Mouse (Mus musculus): ENCODE data around the gene BC004004. TPM values are rescaled to one million over a fixed set of nuclear protein-coding genes. Genes with fewer than 3 reads are reported as not detected.

Gene BC004004
- polyA plus RNA-seq, 1 experiment from 2014 or later, result 117 TPM

DNA sequence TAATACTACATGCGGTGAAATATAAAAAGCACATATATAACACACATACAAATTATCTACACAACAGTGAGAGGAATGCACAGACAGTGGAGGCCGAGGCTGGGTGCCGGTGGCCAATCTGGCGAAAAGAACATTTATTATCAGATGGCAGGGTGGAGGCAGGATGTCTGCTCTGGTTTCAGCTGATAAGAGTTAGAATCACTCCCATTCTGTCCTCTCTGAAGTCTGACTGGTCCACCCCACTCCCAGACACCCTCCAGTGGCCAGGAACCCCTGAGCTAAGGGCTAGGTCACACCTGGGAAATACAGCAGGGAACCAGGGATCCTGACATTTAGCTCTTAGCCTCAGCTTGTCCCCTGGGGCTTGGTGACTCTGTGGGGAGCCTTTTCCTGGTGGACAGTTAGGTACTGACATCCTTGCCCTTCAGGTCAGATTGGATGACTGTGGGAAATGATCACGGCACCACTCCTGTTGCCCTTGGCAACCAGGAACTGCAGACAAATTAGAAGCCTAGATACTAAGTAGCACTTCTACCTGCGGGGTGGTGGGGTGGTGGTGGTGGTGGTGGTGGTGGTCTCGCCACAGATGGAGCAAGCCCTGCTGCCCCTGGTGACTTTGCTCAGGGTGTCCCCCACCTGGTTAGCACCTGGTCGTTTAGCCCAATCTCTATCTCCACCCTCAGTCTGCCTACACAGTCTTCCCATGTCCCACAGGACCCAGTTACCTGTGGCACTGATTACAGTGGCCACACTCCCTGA, 51.5 kb downstream of the BC004004 start:
- no peak overlapping the region for H3K4me2 ChIP-seq (ENCODE audit: low read length)
- peaks cover 23% of the 10 kb centered on the region for H3K27me3 ChIP-seq (ENCODE audit: control insufficient read depth, insufficient read depth, low read length)
- no peaks in the 10 kb centered on the region for H3K36me3 ChIP-seq (ENCODE audit: control insufficient read depth, insufficient read depth, low read length)
- H3K27ac ChIP-seq (replicated peaks; ENCODE audit: low read depth, low read length), result no peak overlapping the region
- 60% methylated on average over 8 of the region's 8 CpGs for WGBS
- peaks cover 12% of the 10 kb centered on the region for H3K4me1 ChIP-seq (ENCODE audit: control insufficient read depth, insufficient read depth, low read length)
- no peak overlapping the region for H3K9ac ChIP-seq (replicated peaks; ENCODE audit: low read length)
- DNase-seq, result no peak
- no peak overlapping the region for H3K4me3 ChIP-seq (replicated peaks; ENCODE audit: low read depth, low read length)
- no peak for ATAC-seq (ENCODE audit: low FRiP score, low TSS enrichment)
- H3K9me3 ChIP-seq (ENCODE audit: control insufficient read depth, low read length), result no peaks in the 10 kb centered on the region

DNA sequence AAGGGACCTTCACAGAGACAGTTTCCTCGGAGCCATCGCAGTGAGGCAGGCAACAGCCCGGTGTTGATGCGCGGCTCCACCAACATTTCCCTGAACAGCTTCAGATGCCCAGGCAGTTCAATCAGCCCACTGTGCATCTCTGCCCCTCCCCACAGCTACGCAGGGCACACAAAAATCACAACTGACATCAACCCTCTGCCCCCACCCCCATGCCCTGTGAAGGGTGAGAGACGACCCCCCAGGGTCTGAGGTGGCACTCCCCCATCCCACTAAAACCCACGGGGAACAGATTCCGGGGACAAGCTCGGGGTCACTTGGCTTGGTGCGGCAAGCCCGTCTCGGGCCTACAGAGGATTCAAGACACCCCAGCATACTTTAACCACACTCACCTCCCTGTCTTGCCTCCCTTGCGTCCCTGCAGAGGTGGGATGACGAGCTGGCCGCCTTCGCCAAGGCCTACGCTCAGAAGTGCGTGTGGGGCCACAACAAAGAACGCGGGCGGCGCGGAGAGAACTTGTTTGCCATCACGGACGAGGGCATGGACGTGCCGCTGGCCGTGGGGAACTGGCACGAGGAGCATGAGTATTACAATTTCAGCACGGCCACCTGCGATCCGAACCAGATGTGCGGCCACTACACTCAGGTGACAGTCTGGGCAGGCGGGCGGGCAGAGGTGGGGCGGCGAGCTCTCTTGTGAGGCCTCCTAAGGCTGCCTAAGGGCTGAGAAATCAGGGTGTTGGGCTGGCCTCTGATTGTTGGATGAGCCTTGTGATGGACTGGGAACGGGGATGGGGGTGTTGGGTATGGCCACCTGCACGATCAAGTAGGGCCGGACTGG, 53.4 kb downstream of the BC004004 start:
- Histone ChIP-seq H3K4me2 (ENCODE audit: low read length) (peak overlapping the region; percentile 8), H3K4me3 (replicated peaks; ENCODE audit: low read depth, low read length) (no peak overlapping the region), H3K9ac (replicated peaks; ENCODE audit: low read length) (0 out of 2 replicates have a peak overlapping the region, but pooled peaks have one; percentile 6)

DNA sequence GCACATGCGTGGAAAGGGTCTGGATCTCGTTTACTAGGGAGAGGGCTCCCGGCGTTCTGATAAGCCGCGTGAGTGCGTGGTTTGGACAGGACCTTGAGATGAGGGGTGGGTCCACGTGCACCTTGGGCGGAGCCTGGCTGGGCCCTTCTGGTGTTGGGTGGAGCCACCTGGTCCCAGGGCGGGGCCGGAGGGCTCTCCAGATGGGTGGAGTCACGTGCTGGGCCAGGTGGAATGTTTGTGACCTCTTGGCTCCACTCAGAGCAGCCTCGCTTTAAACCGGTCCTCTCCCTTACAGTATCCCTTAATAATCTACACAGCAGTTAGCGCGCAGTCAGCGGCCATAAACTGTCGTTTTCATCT, 54.0 kb downstream of the BC004004 start:
- Histone ChIP-seq H3K9me3 (ENCODE audit: control insufficient read depth, low read length) (no peaks in the 10 kb centered on the region), H3K9ac (replicated peaks; ENCODE audit: low read length) (0 out of 2 replicates have a peak overlapping the region, but pooled peaks have one; percentile 6), H3K27ac (replicated peaks; ENCODE audit: low read depth, low read length) (no peak overlapping the region), H3K4me2 (ENCODE audit: low read length) (peak overlapping the region; percentile 8; the same call in 1 of the 2 replicates), H3K27me3 (ENCODE audit: control insufficient read depth, insufficient read depth, low read length) (peaks cover 23% of the 10 kb centered on the region), H3K4me1 (ENCODE audit: control insufficient read depth, insufficient read depth, low read length) (peaks cover 32% of the 10 kb centered on the region), H3K36me3 (ENCODE audit: control insufficient read depth, insufficient read depth, low read length) (no peaks in the 10 kb centered on the region), H3K4me3 (replicated peaks; ENCODE audit: low read depth, low read length) (no peak overlapping the region)
- ATAC-seq (ENCODE audit: low FRiP score, low TSS enrichment) (no peak), DNase-seq (no peak)
- WGBS, result 28% methylated on average over 18 of the region's 18 CpGs

More for the DNA sequence above, 53.4 kb downstream of the BC004004 start:
- 19% methylated on average over 41 of the region's 41 CpGs for WGBS
- H3K27ac ChIP-seq (replicated peaks; ENCODE audit: low read depth, low read length), result no peak overlapping the region
- H3K27me3 ChIP-seq (ENCODE audit: control insufficient read depth, insufficient read depth, low read length), result peaks cover 23% of the 10 kb centered on the region
- H3K9me3 ChIP-seq (ENCODE audit: control insufficient read depth, low read length), result no peaks in the 10 kb centered on the region
- ATAC-seq (ENCODE audit: low FRiP score, low TSS enrichment), result no peak
- H3K36me3 ChIP-seq (ENCODE audit: control insufficient read depth, insufficient read depth, low read length), result no peaks in the 10 kb centered on the region
- peaks cover 26% of the 10 kb centered on the region for H3K4me1 ChIP-seq (ENCODE audit: control insufficient read depth, insufficient read depth, low read length)
- no peak for DNase-seq

DNA sequence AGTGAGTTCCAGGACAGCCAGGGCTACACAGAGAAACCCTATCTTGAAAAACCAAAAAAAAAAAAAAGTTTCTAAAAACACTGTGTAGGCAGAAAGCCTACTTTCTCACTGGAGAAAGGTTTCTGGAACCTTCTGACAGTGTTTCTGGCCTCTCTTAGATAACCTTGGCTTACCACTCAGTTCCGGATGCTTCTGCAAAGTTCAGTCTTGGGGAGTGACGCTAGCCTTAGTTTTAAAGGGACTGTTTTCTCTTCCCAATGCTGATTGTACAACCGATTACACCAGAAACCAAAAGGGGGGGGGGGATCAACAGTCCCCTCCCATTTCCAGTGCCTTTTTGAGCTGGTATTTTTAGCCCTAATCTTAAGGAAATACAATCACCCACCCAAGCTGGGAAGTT, 55.0 kb downstream of the BC004004 start:
- WGBS, result 95% methylated on average over 3 of the region's 3 CpGs
- Histone ChIP-seq H3K4me2 (ENCODE audit: low read length) (no peak overlapping the region), H3K36me3 (ENCODE audit: control insufficient read depth, insufficient read depth, low read length) (no peaks in the 10 kb centered on the region), H3K9me3 (ENCODE audit: control insufficient read depth, low read length) (no peaks in the 10 kb centered on the region), H3K9ac (replicated peaks; ENCODE audit: low read length) (no peak overlapping the region), H3K4me1 (ENCODE audit: control insufficient read depth, insufficient read depth, low read length) (peaks cover 36% of the 10 kb centered on the region), H3K27ac (replicated peaks; ENCODE audit: low read depth, low read length) (no peak overlapping the region), H3K27me3 (ENCODE audit: control insufficient read depth, insufficient read depth, low read length) (peaks cover 23% of the 10 kb centered on the region), H3K4me3 (replicated peaks; ENCODE audit: low read depth, low read length) (no peak overlapping the region)
- no peak for ATAC-seq (ENCODE audit: low FRiP score, low TSS enrichment)
- no peak for DNase-seq

DNA sequence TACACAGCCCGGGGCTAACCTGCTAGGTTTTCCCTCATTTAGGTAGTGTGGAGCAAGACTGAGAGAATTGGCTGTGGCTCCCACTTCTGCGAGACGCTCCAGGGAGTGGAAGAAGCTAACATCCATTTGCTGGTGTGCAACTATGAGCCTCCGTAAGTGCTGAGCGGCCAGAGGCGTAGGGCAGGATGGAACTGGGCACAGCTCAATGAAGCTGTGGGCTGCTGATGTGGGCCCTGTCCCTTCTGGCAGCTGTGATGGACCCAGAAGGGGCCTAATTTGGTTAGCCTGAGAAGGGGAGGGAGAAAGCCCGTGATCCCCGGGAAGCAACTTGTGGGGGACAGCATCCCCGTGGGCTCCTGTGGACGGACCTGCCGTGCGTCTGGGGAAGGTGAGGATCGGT, 57.2 kb downstream of the BC004004 start:
- ATAC-seq (ENCODE audit: low FRiP score, low TSS enrichment) (no peak), DNase-seq (peak; percentile 31)
- Histone ChIP-seq H3K9me3 (ENCODE audit: control insufficient read depth, low read length) (no peaks in the 10 kb centered on the region), H3K27me3 (ENCODE audit: control insufficient read depth, insufficient read depth, low read length) (peaks cover 19% of the 10 kb centered on the region), H3K36me3 (ENCODE audit: control insufficient read depth, insufficient read depth, low read length) (peaks cover 9% of the 10 kb centered on the region), H3K27ac (replicated peaks; ENCODE audit: low read depth, low read length) (peak overlapping the region; percentile 79), H3K4me3 (replicated peaks; ENCODE audit: low read depth, low read length) (peak overlapping the region; percentile 27; the same call in 1 of the 2 replicates), H3K4me1 (ENCODE audit: control insufficient read depth, insufficient read depth, low read length) (peaks cover 32% of the 10 kb centered on the region), H3K4me2 (ENCODE audit: low read length) (peak overlapping the region; percentile 58), H3K9ac (replicated peaks; ENCODE audit: low read length) (no peak overlapping the region)
- WGBS, result 43% methylated on average over 13 of the region's 13 CpGs

DNA sequence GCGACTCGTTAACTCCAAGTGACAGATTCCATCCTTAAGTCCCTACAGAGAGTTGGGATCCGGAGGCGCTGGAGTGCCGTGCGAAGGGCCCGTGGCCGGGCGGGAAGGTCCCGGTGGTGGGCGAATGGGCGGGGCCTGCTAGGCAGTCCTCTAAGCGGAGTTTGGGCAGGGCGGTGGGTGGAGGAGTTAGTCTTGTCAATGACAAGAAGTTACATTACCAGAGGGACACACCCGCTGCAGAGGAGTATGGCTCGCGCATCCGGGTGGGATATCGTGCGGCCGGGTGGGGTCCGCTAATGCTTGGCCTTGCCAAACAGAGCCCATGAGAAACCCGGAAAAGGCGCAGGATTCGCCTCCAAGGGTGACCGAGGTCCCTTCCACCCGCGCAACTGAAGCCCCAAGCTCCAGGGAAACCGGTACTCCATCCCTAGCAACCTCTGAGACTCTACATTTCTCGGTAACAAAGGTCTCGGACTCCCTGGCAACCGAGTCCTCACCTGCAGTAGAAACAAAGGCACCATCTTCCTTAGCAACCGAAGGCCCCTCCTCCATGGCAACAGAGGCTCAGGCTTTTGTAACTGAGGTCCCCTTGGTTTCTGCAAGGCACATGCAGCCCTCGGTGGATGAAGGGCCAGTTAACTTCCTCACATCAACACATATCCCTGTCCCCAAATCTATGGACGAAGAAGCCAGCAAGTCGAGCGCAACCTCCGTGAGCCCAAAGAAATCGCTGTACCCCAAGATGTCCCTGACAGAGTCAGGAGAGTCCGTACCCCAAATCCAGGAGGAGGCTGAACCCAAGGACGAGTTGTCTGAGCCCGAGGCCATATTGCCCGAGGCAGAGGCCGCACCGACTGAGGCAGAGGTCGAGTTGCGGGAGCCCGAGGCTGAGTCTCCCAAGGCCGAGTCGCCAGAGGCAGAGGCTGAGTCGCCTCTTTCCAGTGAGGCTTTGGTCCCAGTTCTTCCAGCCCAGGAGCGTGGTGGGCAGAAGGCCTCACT, 58.2 kb downstream of the BC004004 start:
- ATAC-seq (ENCODE audit: low FRiP score, low TSS enrichment), result peak; percentile 47
- peaks cover 32% of the 10 kb centered on the region for H3K4me1 ChIP-seq (ENCODE audit: control insufficient read depth, insufficient read depth, low read length)
- H3K9me3 ChIP-seq (ENCODE audit: control insufficient read depth, low read length), result no peaks in the 10 kb centered on the region
- H3K4me3 ChIP-seq (replicated peaks; ENCODE audit: low read depth, low read length), result peak overlapping the region; percentile 27
- H3K4me2 ChIP-seq (ENCODE audit: low read length), result peak overlapping the region; percentile 58
- DNase-seq, result peak; percentile 83
- H3K9ac ChIP-seq (replicated peaks; ENCODE audit: low read length), result peak overlapping the region; percentile 47
- H3K36me3 ChIP-seq (ENCODE audit: control insufficient read depth, insufficient read depth, low read length), result peaks cover 17% of the 10 kb centered on the region
- 7% methylated on average over 52 of the region's 52 CpGs for WGBS
- peaks cover 11% of the 10 kb centered on the region for H3K27me3 ChIP-seq (ENCODE audit: control insufficient read depth, insufficient read depth, low read length)
- peak overlapping the region; percentile 79 for H3K27ac ChIP-seq (replicated peaks; ENCODE audit: low read depth, low read length)

DNA sequence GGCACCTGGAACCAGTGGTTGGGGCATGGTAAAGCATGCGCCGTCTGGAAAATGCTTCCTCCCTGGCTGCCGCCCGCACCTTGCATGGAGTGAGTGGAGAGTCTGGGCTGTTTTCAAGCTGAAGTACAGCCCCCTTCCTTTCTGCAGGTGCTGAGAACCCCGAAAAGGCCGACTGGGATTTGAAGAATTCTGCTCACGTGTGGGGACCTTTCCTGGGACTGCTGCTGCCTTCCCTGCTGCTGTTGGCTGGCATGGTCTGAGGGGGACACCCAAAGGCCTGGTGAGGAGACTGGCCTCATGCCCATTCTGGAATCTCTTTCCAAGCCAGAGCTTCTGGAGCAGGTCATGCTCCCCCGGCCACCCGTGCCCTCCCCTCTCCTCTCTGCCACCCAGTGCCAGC, 59.1 kb downstream of the BC004004 start:
- Histone ChIP-seq H3K27me3 (ENCODE audit: control insufficient read depth, insufficient read depth, low read length) (peaks cover 3% of the 10 kb centered on the region; the same call in 1 of the 2 replicates), H3K9ac (replicated peaks; ENCODE audit: low read length) (no peak overlapping the region), H3K4me3 (replicated peaks; ENCODE audit: low read depth, low read length) (no peak overlapping the region), H3K4me1 (ENCODE audit: control insufficient read depth, insufficient read depth, low read length) (peaks cover 24% of the 10 kb centered on the region), H3K27ac (replicated peaks; ENCODE audit: low read depth, low read length) (peak overlapping the region; percentile 79), H3K9me3 (ENCODE audit: control insufficient read depth, low read length) (no peaks in the 10 kb centered on the region), H3K4me2 (ENCODE audit: low read length) (peak overlapping the region; percentile 58; the same call in 1 of the 2 replicates), H3K36me3 (ENCODE audit: control insufficient read depth, insufficient read depth, low read length) (peaks cover 26% of the 10 kb centered on the region)
- DNase-seq (no peak), ATAC-seq (ENCODE audit: low FRiP score, low TSS enrichment) (no peak)
- 82% methylated on average over 9 of the region's 9 CpGs for WGBS

DNA sequence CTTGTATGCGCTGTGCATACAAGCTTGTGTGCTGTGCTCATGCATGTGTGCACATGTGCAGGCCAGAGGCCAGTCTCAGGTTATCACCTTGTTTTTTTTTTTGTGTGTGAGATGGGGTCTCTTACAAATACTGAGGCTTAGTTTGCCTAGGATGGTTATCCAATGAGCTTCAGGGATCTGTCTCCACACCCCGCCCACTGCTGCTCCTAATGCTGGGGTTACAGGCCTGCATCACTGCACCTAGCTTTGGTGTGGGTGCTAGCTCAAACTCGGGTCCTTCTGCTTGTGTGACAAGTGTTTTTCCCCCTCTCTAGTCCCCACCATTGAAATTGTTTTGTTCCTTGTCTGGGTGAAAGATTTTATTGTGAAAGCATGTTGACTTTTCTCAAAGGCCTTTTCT, 61.6 kb downstream of the BC004004 start:
- H3K36me3 ChIP-seq (ENCODE audit: control insufficient read depth, insufficient read depth, low read length), result peaks cover 46% of the 10 kb centered on the region
- no peak overlapping the region for H3K4me2 ChIP-seq (ENCODE audit: low read length)
- H3K27me3 ChIP-seq (ENCODE audit: control insufficient read depth, insufficient read depth, low read length), result no peaks in the 10 kb centered on the region
- DNase-seq (no peak), ATAC-seq (ENCODE audit: low FRiP score, low TSS enrichment) (no peak)
- no peak overlapping the region for H3K4me3 ChIP-seq (replicated peaks; ENCODE audit: low read depth, low read length)
- peak overlapping the region; percentile 70 for H3K27ac ChIP-seq (replicated peaks; ENCODE audit: low read depth, low read length)
- H3K9me3 ChIP-seq (ENCODE audit: control insufficient read depth, low read length), result no peaks in the 10 kb centered on the region
- WGBS, result 87% methylated on average over 3 of the region's 3 CpGs
- H3K4me1 ChIP-seq (ENCODE audit: control insufficient read depth, insufficient read depth, low read length), result peaks cover 24% of the 10 kb centered on the region
- H3K9ac ChIP-seq (replicated peaks; ENCODE audit: low read length), result no peak overlapping the region
